Mouse (Mus musculus) thymus, adult 2 months (tissue): Measurements from ENCODE around the gene Foxn1.

Source experiments
- CTCF ChIP-seq: fragments of 200-500 bp; IDR thresholded peaks from 2 replicates; pipeline ENCODE4 v1.5.1; 2012; ENCODE audit warnings: mild to moderate bottlenecking, control low read depth, low read length, moderate library complexity, borderline replicate concordance; ENCODE audit not compliant: control insufficient read depth, poor library complexity, insufficient read depth; ENCODE audit errors: extremely low read depth
- POLR2A ChIP-seq: fragments of 200-500 bp; IDR thresholded peaks from 2 replicates; pipeline ENCODE4 v1.6.1; 2012; ENCODE audit warnings: mild to moderate bottlenecking, low read length, control low read depth, moderate library complexity; ENCODE audit not compliant: control insufficient read depth, poor library complexity, insufficient read depth; ENCODE audit errors: extremely low read depth

- TF ChIP-seq CTCF = no peak
- TF ChIP-seq POLR2A = no peak
Observed at GRCm38 (mm10) chr11:78430195-78430878, 44.0 kb upstream of the Foxn1 start.
